Mouse (Mus musculus) gastrocnemius, adult 2 months (tissue): ENCODE measurements around the gene Txnrd1. TPM values are rescaled to one million over a fixed set of nuclear protein-coding genes. Genes with fewer than 3 reads are reported as not detected.

ENCODE experiments used
- DNase-seq: peaks from one replicate; pipeline ENCODE4 v3.0.0; 2022
- H3K27ac ChIP-seq: fragments of 200-600 bp; 2 replicates; pipeline ENCODE4 v1.8.1; 2022; ENCODE audit warnings: mild to moderate bottlenecking
- H3K4me3 ChIP-seq: fragments of 200-600 bp; 2 replicates; pipeline ENCODE4 v1.8.1; 2022; ENCODE audit warnings: mild to moderate bottlenecking, moderate library complexity
- CTCF ChIP-seq: fragments of 200-600 bp; IDR thresholded peaks from 2 replicates; pipeline ENCODE4 v1.8.1; 2022; ENCODE audit warnings: antibody characterized with exemption, mild to moderate bottlenecking, moderate library complexity
- intact Hi-C: fragments of 180-260 bp; cut with DNase I; formaldehyde crosslinking; loops from one replicate; pipeline ENCODE4 v1.15.1; 2025
- total RNA-seq, 2 experiments: library from RNA; stranded (reverse); gene quantifications; 2 replicates each; pipeline ENCODE4 v1.2.3; 2021

Txnrd1 gene
- total RNA-seq, 2 experiments from 2014 or later, result 58.2 to 76.0 TPM

GRCm38 (mm10) chr10:82860181-82860928 is 26.6 kb downstream of the Txnrd1 start:
- peak; percentile 8; the same call in 1 of the 2 replicates for TF ChIP-seq CTCF
- DNase-seq, result peak; percentile 85
- intact Hi-C loops, result no loop called here
- Histone ChIP-seq H3K27ac (peak overlapping the region; percentile 95), H3K4me3 (peak overlapping the region; percentile 89)

DNA sequence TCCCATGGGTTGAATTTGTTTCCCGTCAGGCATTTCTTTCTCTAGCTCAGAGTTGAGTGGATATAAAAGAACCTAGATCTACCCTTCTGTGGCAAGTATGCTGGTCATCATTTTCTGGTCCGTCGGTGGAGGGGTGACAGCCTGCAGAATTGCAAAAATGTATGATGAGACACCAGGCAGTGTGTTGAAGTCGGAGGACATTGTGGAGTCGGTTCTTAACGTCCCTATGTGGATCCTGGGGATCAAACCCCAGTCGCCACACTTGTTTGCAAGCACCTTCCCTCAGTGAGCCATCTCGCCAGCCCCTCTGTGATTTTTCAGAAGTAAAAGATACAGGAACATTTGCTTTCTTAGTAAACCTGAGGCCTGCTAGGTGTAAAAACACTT is 27.2 kb downstream of the Txnrd1 start:
- no peak for DNase-seq
- intact Hi-C loops, result no loop called here
- TF ChIP-seq CTCF, result no peak
- H3K4me3 ChIP-seq, result peak overlapping the region; percentile 89
- peak overlapping the region; percentile 95 for H3K27ac ChIP-seq

DNA sequence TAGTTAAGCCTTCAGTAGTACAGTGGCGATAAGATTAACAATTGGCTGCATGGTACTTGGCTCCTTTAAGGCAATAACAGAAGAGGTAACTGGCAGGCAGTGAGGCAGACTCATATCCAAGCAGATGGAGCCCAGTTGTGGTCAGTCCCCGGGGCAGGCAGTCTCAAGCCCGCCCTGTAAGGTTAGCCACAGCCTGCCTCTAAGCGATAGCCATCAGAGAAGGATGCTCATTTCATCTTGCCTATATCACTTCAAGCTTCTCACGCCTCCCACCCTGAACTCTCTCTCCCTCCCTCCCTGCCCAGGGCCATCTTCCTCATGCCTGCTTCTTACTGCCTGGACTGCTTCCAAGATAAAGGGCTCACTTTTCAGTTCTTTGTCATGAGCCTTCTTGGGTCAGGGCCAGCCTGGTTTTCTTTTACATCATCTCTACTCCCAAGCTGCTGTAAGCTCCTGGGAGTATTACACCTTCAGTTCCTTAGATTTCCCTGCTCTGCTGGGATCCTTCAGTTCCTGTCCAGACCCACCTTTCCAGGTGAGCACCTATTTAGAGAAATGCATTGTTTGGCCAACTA is 29.4 kb downstream of the Txnrd1 start:
- no peak for TF ChIP-seq CTCF
- intact Hi-C loops, result no loop called here
- no peak for DNase-seq
- peak overlapping the region; percentile 62 for H3K27ac ChIP-seq
- no peak overlapping the region for H3K4me3 ChIP-seq

- Histone ChIP-seq H3K27ac (peak overlapping the region; percentile 62), H3K4me3 (no peak overlapping the region)
- intact Hi-C loops, result no loop called here
- TF ChIP-seq CTCF, result no peak
- peak; percentile 79 for DNase-seq
Measured at GRCm38 (mm10) chr10:82863827-82864226, 30.1 kb downstream of the Txnrd1 start.

DNA sequence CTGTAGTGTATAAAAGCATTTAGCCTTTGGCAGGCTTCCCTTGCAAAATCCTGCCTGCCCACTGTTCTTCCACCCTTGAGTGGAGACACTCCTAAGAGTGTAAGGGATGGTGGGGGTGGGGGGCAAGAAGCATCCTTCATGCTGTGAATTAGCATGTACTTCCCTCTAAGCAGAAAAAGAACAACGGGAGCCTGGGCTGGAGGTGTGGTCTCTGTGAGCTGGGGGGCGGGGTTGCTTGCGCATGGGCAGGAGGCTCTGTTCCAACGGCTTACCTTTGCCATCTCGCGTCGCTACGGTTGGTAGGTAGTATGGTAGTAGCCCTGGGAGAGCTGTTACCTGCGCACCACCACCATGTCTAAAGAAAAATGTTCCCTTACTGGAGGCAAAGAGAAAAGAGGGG is 32.6 kb downstream of the Txnrd1 start, which contains the start of gene Eid3:
Gene Eid3 (plus strand): TSS at position 271 of the 400 bp plus-strand sequence.
- H3K4me3 ChIP-seq, result no peak within 1 kb of the TSS
- H3K27ac ChIP-seq, result no peak within 1 kb of the TSS
- DNase-seq, result no peak
- TF ChIP-seq CTCF, result no peak
- intact Hi-C loops, result no loop called here

DNA sequence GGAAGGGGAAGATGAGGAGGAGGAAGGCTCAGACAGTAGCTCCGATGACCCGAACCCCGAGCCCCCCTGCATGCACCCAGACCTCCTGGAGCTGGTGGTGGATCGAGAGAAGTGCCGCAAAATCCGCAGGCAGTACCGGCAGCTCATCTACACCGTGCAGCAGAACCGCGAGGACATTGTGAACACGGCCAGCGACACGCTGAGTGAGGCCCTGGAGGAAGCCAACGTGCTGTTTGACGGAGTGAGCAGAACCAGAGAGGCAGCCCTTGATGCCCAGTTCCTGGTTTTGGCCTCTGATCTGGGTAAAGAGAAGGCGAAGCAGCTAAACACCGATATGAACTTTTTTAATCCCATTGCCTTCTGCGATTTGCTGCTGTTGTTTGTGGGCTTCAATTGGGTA is 33.1 kb downstream of the Txnrd1 start:
- TF ChIP-seq CTCF, result no peak
- H3K27ac ChIP-seq, result no peak overlapping the region
- H3K4me3 ChIP-seq, result no peak overlapping the region
- intact Hi-C loops, result no loop called here
- no peak for DNase-seq

DNA sequence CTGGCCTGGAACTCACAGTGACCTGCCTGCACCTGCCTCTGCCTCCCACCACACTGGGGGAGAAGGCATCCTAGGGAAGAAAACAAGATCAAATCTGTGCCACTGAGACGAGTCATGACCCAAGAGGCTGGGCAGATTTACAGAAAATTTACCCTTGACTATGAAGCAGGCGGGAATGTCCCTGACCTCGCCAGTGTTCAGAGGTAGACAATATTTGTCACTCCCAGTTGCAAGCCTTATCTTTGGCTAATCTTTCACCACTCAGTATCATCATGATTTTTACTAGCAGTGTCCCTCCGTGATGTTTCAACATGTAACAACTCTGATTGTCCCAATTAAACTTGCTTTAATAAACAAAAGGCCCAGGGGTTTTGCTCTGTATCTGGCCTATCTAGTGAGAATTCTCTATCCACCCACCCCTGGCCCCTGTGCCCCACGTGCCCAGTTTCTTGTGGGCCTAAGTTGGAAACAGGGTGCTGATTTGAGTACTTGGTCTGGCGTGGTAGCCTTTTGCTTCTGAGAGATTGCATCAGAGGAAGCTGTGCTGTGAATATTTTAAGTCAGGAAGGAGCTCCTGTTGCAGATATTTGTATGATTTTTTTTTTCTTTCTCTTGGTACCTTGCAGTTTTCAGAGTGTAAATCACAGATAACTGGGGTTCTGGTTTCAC is 34.8 kb downstream of the Txnrd1 start:
- Histone ChIP-seq H3K27ac (no peak overlapping the region), H3K4me3 (no peak overlapping the region)
- no peak for TF ChIP-seq CTCF
- DNase-seq, result no peak
- intact Hi-C loops, result no loop called here

- Histone ChIP-seq H3K4me3 (no peak overlapping the region), H3K27ac (no peak overlapping the region)
- DNase-seq, result no peak
- no peak for TF ChIP-seq CTCF
- intact Hi-C loops, result no loop called here
Measured at GRCm38 (mm10) chr10:82875446-82875845, 41.7 kb downstream of the Txnrd1 start.

- no peak overlapping the region for H3K4me3 ChIP-seq
- peak; percentile 46 for TF ChIP-seq CTCF
- intact Hi-C loops, result no loop called here
- H3K27ac ChIP-seq, result no peak overlapping the region
- no peak for DNase-seq
Measured at GRCm38 (mm10) chr10:82876076-82876796, 42.5 kb downstream of the Txnrd1 start.

GRCm38 (mm10) chr10:82887354-82887753 is 53.6 kb downstream of the Txnrd1 start:
- intact Hi-C loops, result no loop called here
- no peak for TF ChIP-seq CTCF
- H3K4me3 ChIP-seq, result no peak overlapping the region
- DNase-seq, result no peak
- no peak overlapping the region for H3K27ac ChIP-seq

- intact Hi-C loops, result no loop called here
- no peak for DNase-seq
- Histone ChIP-seq H3K4me3 (no peak overlapping the region), H3K27ac (no peak overlapping the region)
- TF ChIP-seq CTCF, result no peak
Measured at GRCm38 (mm10) chr10:82888576-82888975, 54.8 kb downstream of the Txnrd1 start.

- TF ChIP-seq CTCF, result no peak
- intact Hi-C loops, result no loop called here
- no peak overlapping the region for H3K4me3 ChIP-seq
- no peak overlapping the region for H3K27ac ChIP-seq
- peak; percentile 77 for DNase-seq
Measured at GRCm38 (mm10) chr10:82889447-82889973, 55.8 kb downstream of the Txnrd1 start.

DNA sequence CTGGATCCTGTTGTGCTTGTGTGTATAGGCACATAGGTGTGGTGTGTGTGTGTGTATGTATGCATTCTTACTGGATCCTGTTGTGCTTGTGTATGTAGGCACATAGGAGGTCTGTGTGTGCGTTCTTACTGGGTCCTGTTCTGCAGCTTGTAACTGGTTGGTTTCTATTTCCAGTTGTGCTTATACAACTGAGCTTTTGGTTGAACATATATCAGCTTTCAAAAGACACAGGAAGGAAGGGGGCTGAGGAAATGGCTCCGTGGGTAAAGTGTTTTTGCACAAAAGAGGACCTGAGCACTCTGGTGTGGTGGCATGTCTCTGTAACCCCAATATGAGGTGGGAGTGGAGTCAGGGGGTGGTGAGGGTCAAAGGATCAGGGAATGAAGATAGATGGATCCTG is 57.2 kb downstream of the Txnrd1 start:
- TF ChIP-seq CTCF, result no peak

More for the DNA sequence above, 57.2 kb downstream of the Txnrd1 start:
- intact Hi-C loops, result no loop called here
- H3K4me3 ChIP-seq, result no peak overlapping the region
- DNase-seq, result no peak
- H3K27ac ChIP-seq, result no peak overlapping the region
